ENCODE assay signal across 9 mouse cellular contexts in the genomic region with DNA sequence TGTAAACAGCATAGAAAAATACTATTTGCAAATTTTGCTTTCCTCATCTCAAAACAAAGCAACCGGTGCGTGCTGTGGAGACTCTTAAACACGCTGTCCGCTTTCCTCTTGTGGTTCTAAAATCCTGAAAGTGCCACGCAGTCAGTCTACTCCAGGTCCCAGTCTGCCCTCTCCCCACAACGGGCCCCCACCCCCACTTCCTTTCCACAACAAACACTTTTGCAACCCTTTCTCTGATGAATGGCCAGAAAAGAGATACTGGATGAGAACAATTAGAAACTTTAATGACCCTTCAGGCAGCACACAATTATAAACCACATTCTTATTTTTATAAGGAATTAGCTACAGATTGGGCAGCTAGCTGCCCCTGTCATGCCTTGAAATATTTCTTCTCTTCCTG.
DNase-seq lines count a peak whose midpoint lies in the region; ATAC-seq and TF ChIP-seq lines count a peak whose summit lies in the region.
"Had no signal": no experiment of that assay in that cellular context is flagged by ENCODE, and none has a peak within 500 bp of the region (broad histone marks: within the 10 kb centered on the region; RNA-seq: fewer than 3 reads in every experiment).

No protein-coding gene starts in this region.

- peak overlapping the region; percentile 82 for H3K4me2 ChIP-seq in lung, embryonic 14.5 days
- peak overlapping the region; percentile 64 for H3K4me2 ChIP-seq in forebrain, embryonic 11.5 days (ENCODE audit: low read depth, low read length, severe bottlenecking)
- peak overlapping the region; percentile 62 for H3K4me2 ChIP-seq in hindbrain, embryonic 14.5 days (replicated peaks)
- peak overlapping the region; percentile 54 for H3K4me2 ChIP-seq in neural tube, embryonic 12.5 days (replicated peaks)

- no peaks in the 10 kb centered on the region for H3K9me3 ChIP-seq in lung, embryonic 14.5 days (ENCODE audit: low read depth, low read length)
- H3K9me3 ChIP-seq in forebrain, embryonic 11.5 days (ENCODE audit: control insufficient read depth, low read length) = peaks cover 3% of the 10 kb centered on the region; the same call in 1 of the 2 replicates
- H3K9me3 ChIP-seq in hindbrain, embryonic 14.5 days (ENCODE audit: control insufficient read depth, low read length) = no peaks in the 10 kb centered on the region
- H3K9me3 ChIP-seq in neural tube, embryonic 12.5 days = no peaks in the 10 kb centered on the region; the same call in 1 of the 2 replicates

- no peak for TF ChIP-seq CTCF in lung, embryonic 14.5 days (IDR thresholded peaks at IDR 0.05; ENCODE audit: low read depth)

- H3K27me3 ChIP-seq in lung, embryonic 14.5 days (ENCODE audit: insufficient read depth, low read length) = no peaks in the 10 kb centered on the region
- H3K27me3 ChIP-seq in forebrain, embryonic 11.5 days (ENCODE audit: control insufficient read depth, insufficient read depth, low read length) = no peaks in the 10 kb centered on the region
- H3K27me3 ChIP-seq in hindbrain, embryonic 14.5 days (ENCODE audit: control insufficient read depth, insufficient read depth, low read length) = no peaks in the 10 kb centered on the region
- H3K27me3 ChIP-seq in neural tube, embryonic 12.5 days (replicated peaks) = no peaks in the 10 kb centered on the region

- H3K9ac ChIP-seq in lung, embryonic 14.5 days = no peak overlapping the region
- peak overlapping the region; percentile 41 for H3K9ac ChIP-seq in forebrain, embryonic 11.5 days (ENCODE audit: low read length)
- H3K9ac ChIP-seq in hindbrain, embryonic 14.5 days = peak overlapping the region; percentile 70; the same call in 1 of the 2 replicates
- H3K9ac ChIP-seq in neural tube, embryonic 12.5 days = no peak overlapping the region

- peak overlapping the region; percentile 39; the same call in 1 of the 2 replicates for H3K4me3 ChIP-seq in lung, embryonic 14.5 days (ENCODE audit: low read depth, low read length)
- H3K4me3 ChIP-seq in forebrain, embryonic 11.5 days (ENCODE audit: low read depth, low read length) = no peak overlapping the region
- no peak overlapping the region; the same call in 1 of the 2 replicates for H3K4me3 ChIP-seq in hindbrain, embryonic 14.5 days (replicated peaks; ENCODE audit: low read length)
- H3K4me3 ChIP-seq in neural tube, embryonic 12.5 days = no peak overlapping the region

- ATAC-seq in lung, embryonic 14.5 days (ENCODE audit: insufficient read depth) = peak; percentile 25; the same call in 1 of the 2 replicates
- ATAC-seq in forebrain, embryonic 11.5 days (replicated peaks; ENCODE audit: low FRiP score) = no peak
- no peak for ATAC-seq in hindbrain, embryonic 14.5 days (ENCODE audit: low FRiP score)
- peak; percentile 9; the same call in 1 of the 2 replicates for ATAC-seq in neural tube, embryonic 12.5 days (ENCODE audit: low FRiP score, low read depth)

- H3K27ac ChIP-seq in lung, embryonic 14.5 days (ENCODE audit: low read depth) = peak overlapping the region; percentile 50; the same call in 1 of the 2 replicates
- peak overlapping the region; percentile 83 for H3K27ac ChIP-seq in forebrain, embryonic 11.5 days (ENCODE audit: low read depth, low read length)
- H3K27ac ChIP-seq in hindbrain, embryonic 14.5 days = peak overlapping the region; percentile 95
- H3K27ac ChIP-seq in neural tube, embryonic 12.5 days = peak overlapping the region; percentile 91
- H3K27ac ChIP-seq: left cerebral cortex, adult 2 months had no signal

- whole genome bisulfite sequencing in lung, embryonic 14.5 days = 12% methylated on average over 6 of the region's 6 CpGs
- WGBS in forebrain, embryonic 11.5 days = 14% methylated on average over 6 of the region's 6 CpGs
- WGBS in hindbrain, embryonic 14.5 days = 3% methylated on average over 6 of the region's 6 CpGs
- WGBS in neural tube, embryonic 12.5 days = 12% methylated on average over 6 of the region's 6 CpGs

- DNase-seq in lung, embryonic 14.5 days = peak; percentile 55
- no peak for DNase-seq in lung, postnatal 25 days (ENCODE audit: low spot score)
- DNase-seq in forebrain, embryonic 11.5 days (ENCODE audit: low spot score) = peak; percentile 58
- peak; percentile 41 for DNase-seq in hindbrain, embryonic 14.5 days (ENCODE audit: low spot score)
- DNase-seq in spleen, postnatal 4 days (ENCODE audit: low spot score in 2 of 2) = no peak
- DNase-seq in cerebellum, adult 9-11 months = no peak
- DNase-seq in c-Kit-positive CD71-positive TER-119-positive erythroid progenitor cells, embryonic 14.5 days (ENCODE audit: low spot score) = no peak

- H3K36me3 ChIP-seq in lung, embryonic 14.5 days (ENCODE audit: insufficient read depth) = no peaks in the 10 kb centered on the region
- H3K36me3 ChIP-seq in forebrain, embryonic 11.5 days (ENCODE audit: control insufficient read depth, insufficient read depth, low read length) = no peaks in the 10 kb centered on the region
- no peaks in the 10 kb centered on the region for H3K36me3 ChIP-seq in hindbrain, embryonic 14.5 days (replicated peaks; ENCODE audit: control insufficient read depth, insufficient read depth)
- H3K36me3 ChIP-seq in neural tube, embryonic 12.5 days = no peaks in the 10 kb centered on the region

- no peaks in the 10 kb centered on the region for H3K4me1 ChIP-seq in lung, embryonic 14.5 days (ENCODE audit: insufficient read depth)
- H3K4me1 ChIP-seq in forebrain, embryonic 11.5 days (replicated peaks; ENCODE audit: control insufficient read depth, insufficient read depth, low read length) = no peaks in the 10 kb centered on the region; the same call in 1 of the 2 replicates
- peaks cover 17% of the 10 kb centered on the region; the same call in 1 of the 2 replicates for H3K4me1 ChIP-seq in hindbrain, embryonic 14.5 days (replicated peaks; ENCODE audit: control insufficient read depth, insufficient read depth, low read length)
- H3K4me1 ChIP-seq in neural tube, embryonic 12.5 days = peaks cover 11% of the 10 kb centered on the region

Comparison
In these comparisons a context has a peak if more than half of its experiments do, and no peak if none do; other contexts are left out.
1. DNase-seq: peak in lung, embryonic 14.5 days (single experiment), forebrain, embryonic 11.5 days (single experiment) and hindbrain, embryonic 14.5 days (single experiment); none in lung, postnatal 25 days (single experiment), spleen, postnatal 4 days (0 of 2), cerebellum, adult 9-11 months (single experiment) and c-Kit-positive CD71-positive TER-119-positive erythroid progenitor cells, embryonic 14.5 days (single experiment).
2. ATAC-seq: peak in lung, embryonic 14.5 days (single experiment) and neural tube, embryonic 12.5 days (single experiment); none in forebrain, embryonic 11.5 days (single experiment) and hindbrain, embryonic 14.5 days (single experiment).
3. H3K9ac ChIP-seq: peak in forebrain, embryonic 11.5 days (single experiment) and hindbrain, embryonic 14.5 days (single experiment); none in lung, embryonic 14.5 days (single experiment) and neural tube, embryonic 12.5 days (single experiment).
4. Peak in every context shown above with its lines, with median percentiles within 50 percentile points of each other: H3K27ac ChIP-seq and H3K4me2 ChIP-seq.